Mouse (Mus musculus) forebrain, embryonic 12.5 days (tissue): ENCODE results near the gene Akp3. TPM values are rescaled to one million over a fixed set of nuclear protein-coding genes. Genes with fewer than 3 reads are reported as not detected.

ENCODE experiments used
- ATAC-seq: fragments of 200-750 bp; cut with Nextera tagmentation; 2 replicates; pipeline ENCODE4 v1.8.0; 2017; ENCODE audit warnings: moderate TSS enrichment; ENCODE audit not compliant: low FRiP score
- H3K27ac ChIP-seq: fragments of 300-500 bp; sonication (generic); 2 replicates; pipeline ENCODE4 v1.5.1; 2016; ENCODE audit warnings: mild to moderate bottlenecking
- H3K27me3 ChIP-seq: fragments of 300-500 bp; sonication (generic); 2 replicates; pipeline ENCODE4 v1.6.1; 2016; ENCODE audit warnings: mild to moderate bottlenecking
- H3K36me3 ChIP-seq: fragments of 300-500 bp; sonication (generic); replicated peaks from 2 replicates; pipeline ENCODE4 v1.6.1; 2016; ENCODE audit warnings: mild to moderate bottlenecking
- H3K4me1 ChIP-seq: fragments of 300-500 bp; sonication (generic); 2 replicates; pipeline ENCODE4 v1.6.1; 2016
- H3K4me2 ChIP-seq: fragments of 300-500 bp; sonication (generic); 2 replicates; pipeline ENCODE4 v1.6.1; 2016; ENCODE audit warnings: mild to moderate bottlenecking, moderate library complexity
- H3K4me3 ChIP-seq: fragments of 300-500 bp; sonication (generic); replicated peaks from 2 replicates; pipeline ENCODE4 v1.5.1; 2016; ENCODE audit warnings: mild to moderate bottlenecking
- H3K9ac ChIP-seq: fragments of 300-500 bp; sonication (generic); 2 replicates; pipeline ENCODE4 v1.6.1; 2016; ENCODE audit warnings: mild to moderate bottlenecking
- H3K9me3 ChIP-seq: fragments of 300-500 bp; sonication (generic); 2 replicates; pipeline ENCODE4 v1.6.1; 2016
- WGBS: fragments of 180-500 bp; shearing (Covaris S2); methylation state at CpG from one replicate; pipeline ENCODE4 v1.1.7; 2016; 5-methylcytosine and 5-hydroxymethylcytosine counted together
- polyA plus RNA-seq: library from polyadenylated mRNA; unstranded; fragments of >200 nt; fragmentation: Nextera tagmentation; extraction: Ambion mirVana; gene quantifications from 2 replicates; pipeline ENCODE4 v1.2.1, GENCODE M21; 2016

Akp3 gene
- polyA plus RNA-seq, 1 experiment from 2014 or later, result not detected

DNA sequence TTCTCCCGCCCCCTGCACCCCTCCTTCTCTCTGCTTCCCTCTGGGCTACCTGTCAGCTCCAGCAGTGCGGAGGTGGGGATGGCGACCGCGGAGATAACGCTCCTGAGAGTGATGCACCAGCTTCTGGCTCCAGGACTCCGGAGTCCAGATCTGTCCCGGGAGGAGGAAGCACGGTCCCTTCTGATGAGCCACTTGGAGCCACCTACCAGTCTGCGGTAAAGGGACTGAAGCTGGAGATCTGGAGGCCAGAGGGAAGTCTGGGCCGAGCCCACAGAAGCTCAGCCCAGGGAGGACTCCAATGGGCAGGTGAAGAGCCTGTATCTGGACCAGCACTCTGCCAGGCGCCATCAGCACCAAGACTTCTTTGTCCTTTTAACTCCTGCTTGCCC lies 31.4 kb downstream of the Akp3 start, which contains the start of gene Ecel1:
Gene Ecel1, minus strand, starts transcription at position 323 of the 389 bp plus-strand sequence.
- ATAC-seq, result no peak; the same call in 1 of the 2 replicates
- Histone ChIP-seq H3K4me3 (peak within 1 kb of the TSS; percentile 48), H3K36me3 (no peaks in the 10 kb centered on the region), H3K9ac (peak within 1 kb of the TSS; percentile 49), H3K27ac (peak within 1 kb of the TSS; percentile 46), H3K4me2 (peak within 1 kb of the TSS; percentile 73), H3K27me3 (peaks cover 88% of the 10 kb centered on the region), H3K9me3 (no peaks in the 10 kb centered on the region), H3K4me1 (peaks cover 26% of the 10 kb centered on the region)
- 3% methylated on average over 12 of the region's 12 CpGs for WGBS

DNA sequence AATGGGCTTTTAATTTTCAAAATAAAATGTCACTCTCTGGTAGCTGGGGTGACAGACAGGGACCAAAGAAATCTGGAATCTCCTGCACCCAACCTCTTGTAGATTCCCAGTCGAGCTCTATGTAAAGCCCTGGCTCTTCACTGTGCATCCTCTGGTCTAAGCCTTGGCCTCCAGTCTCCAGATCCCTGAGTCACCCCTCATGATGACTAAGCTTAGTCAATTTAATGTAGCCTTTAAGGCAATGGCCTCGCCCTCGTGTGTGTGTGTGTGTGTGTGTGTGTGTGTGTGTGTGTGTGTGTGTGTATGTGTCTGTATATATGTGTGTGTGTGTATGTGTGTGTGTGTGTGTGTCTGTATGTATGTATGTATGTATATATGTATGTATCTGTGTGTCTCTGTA lies 34.6 kb downstream of the Akp3 start:
- Histone ChIP-seq H3K27me3 (peaks cover 64% of the 10 kb centered on the region), H3K9me3 (no peaks in the 10 kb centered on the region), H3K27ac (no peak overlapping the region), H3K4me3 (no peak overlapping the region), H3K4me1 (peaks cover 28% of the 10 kb centered on the region), H3K4me2 (no peak overlapping the region), H3K9ac (no peak overlapping the region), H3K36me3 (no peaks in the 10 kb centered on the region)
- WGBS, result 78% methylated on average over 3 of the region's 3 CpGs
- ATAC-seq, result no peak

DNA sequence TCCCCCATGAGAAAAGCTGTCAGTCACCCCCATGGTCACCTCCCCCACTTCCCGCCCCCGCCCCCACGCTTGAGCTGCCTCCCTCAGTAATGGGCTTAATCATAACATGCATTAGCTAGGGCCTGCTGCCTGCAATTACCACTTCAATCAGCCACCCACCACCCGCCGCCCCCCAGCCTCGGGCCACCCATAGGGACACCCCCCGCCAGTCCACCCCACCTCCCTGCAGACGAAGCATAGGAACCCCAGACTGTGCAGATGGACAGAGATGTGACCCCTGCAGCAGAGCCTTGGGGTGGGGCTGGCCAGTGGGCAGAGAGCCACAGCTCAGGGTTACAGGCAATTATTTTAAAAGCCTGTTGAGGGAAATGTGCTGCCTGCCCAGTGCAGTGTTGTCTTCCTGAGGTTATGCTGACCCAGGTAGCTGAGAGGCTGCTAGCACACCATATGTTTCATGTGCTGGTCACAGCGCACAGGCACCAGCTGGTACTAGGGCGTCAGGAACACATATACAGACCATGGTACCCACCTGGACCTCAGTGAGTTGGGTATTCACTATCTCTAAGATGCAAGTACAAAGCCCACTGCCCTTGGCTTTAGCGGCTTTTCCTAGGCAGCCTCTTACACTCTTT lies 39.5 kb downstream of the Akp3 start:
- 38% methylated on average over 11 of the region's 11 CpGs for WGBS
- Histone ChIP-seq H3K27ac (peak overlapping the region; percentile 44), H3K4me2 (no peak overlapping the region)

DNA sequence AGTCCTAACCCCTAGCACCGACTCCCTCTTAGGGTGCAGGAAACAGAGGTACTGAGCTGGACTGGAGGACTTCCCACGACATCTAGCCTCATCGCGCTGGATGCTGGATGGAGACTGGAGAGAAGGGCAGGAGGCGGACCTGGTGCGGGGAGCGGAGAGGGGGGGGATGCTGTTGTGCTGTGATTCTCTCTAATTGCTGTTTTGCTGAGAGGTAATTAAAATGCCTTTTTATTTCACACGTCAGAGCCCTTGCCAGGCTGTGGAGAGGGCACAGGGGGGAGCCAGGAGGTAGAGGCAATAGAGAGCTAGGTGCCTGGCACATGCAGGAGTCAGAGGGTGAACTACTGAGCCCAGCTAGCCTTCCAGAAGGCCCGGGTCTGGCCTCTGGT lies 40.0 kb downstream of the Akp3 start:
- Histone ChIP-seq H3K27ac (peak overlapping the region; percentile 44), H3K4me2 (no peak overlapping the region)

More for the DNA sequence above, 39.5 kb downstream of the Akp3 start:
- H3K27me3 ChIP-seq, result peaks cover 41% of the 10 kb centered on the region; the same call in 1 of the 2 replicates
- H3K9ac ChIP-seq, result no peak overlapping the region
- no peaks in the 10 kb centered on the region for H3K36me3 ChIP-seq
- H3K4me3 ChIP-seq, result no peak overlapping the region
- no peaks in the 10 kb centered on the region for H3K9me3 ChIP-seq
- peaks cover 21% of the 10 kb centered on the region for H3K4me1 ChIP-seq
- ATAC-seq, result peak; percentile 62; the same call in 1 of the 2 replicates

DNA sequence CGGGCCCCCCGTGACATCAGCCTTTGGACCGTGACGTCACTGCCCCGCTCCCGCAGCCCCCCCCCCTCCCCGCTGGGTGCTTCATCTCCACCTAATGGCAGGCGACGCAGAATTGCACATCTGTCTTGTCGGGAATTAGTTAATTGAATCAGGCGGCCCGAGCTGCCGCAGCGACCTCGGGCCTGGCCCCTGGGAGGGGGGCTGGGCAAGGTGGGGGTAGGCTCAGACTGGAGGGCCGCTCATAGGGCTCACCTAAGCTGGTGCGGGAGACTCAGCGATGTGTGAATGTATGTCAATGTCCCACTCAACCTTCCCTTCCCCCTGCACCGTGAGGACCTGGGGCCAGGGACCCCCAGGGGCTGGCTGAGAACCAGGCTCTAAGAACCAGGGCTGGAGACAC lies 45.7 kb downstream of the Akp3 start:
- no peak overlapping the region for H3K4me3 ChIP-seq
- 7% methylated on average over 19 of the region's 19 CpGs for WGBS
- no peaks in the 10 kb centered on the region for H3K36me3 ChIP-seq
- H3K4me2 ChIP-seq, result peak overlapping the region; percentile 32
- H3K27me3 ChIP-seq, result peaks cover 68% of the 10 kb centered on the region
- peak; percentile 33; the same call in 1 of the 2 replicates for ATAC-seq
- peaks cover 34% of the 10 kb centered on the region for H3K4me1 ChIP-seq
- peak overlapping the region; percentile 21; the same call in 1 of the 2 replicates for H3K9ac ChIP-seq
- no peak overlapping the region for H3K27ac ChIP-seq
- H3K9me3 ChIP-seq, result no peaks in the 10 kb centered on the region

More for the DNA sequence above, 40.0 kb downstream of the Akp3 start:
- Histone ChIP-seq H3K36me3 (no peaks in the 10 kb centered on the region), H3K9ac (no peak overlapping the region), H3K4me3 (no peak overlapping the region), H3K27me3 (peaks cover 42% of the 10 kb centered on the region), H3K9me3 (no peaks in the 10 kb centered on the region), H3K4me1 (peaks cover 26% of the 10 kb centered on the region)
- peak; percentile 48; the same call in 1 of the 2 replicates for ATAC-seq
- 43% methylated on average over 9 of the region's 9 CpGs for WGBS

DNA sequence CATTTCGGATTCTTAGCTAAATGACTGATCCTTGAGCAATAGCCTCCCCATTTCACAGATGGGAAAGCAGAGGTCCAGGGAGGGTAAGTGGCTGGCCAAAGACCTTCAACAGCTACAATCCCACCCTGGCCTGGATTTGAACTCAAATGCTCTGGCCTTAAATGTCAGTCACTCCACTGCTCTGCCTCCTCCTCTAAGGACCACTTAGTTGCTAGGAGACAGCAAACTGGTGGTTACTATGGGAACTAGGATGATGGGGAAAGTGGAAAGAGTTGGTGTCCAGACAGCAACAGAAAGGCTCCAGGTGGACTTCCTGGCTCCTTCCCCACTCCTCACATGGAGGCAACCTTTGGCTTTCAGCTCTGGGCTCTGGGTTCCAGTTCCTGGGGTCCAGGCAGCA lies 46.5 kb downstream of the Akp3 start:
- Histone ChIP-seq H3K4me3 (no peak overlapping the region), H3K9me3 (no peaks in the 10 kb centered on the region), H3K4me1 (peaks cover 43% of the 10 kb centered on the region), H3K36me3 (no peaks in the 10 kb centered on the region), H3K9ac (no peak overlapping the region), H3K27me3 (peaks cover 60% of the 10 kb centered on the region), H3K4me2 (no peak overlapping the region), H3K27ac (no peak overlapping the region)
- ATAC-seq, result no peak
- WGBS, result 77% methylated on average over 1 of the region's 1 CpGs

DNA sequence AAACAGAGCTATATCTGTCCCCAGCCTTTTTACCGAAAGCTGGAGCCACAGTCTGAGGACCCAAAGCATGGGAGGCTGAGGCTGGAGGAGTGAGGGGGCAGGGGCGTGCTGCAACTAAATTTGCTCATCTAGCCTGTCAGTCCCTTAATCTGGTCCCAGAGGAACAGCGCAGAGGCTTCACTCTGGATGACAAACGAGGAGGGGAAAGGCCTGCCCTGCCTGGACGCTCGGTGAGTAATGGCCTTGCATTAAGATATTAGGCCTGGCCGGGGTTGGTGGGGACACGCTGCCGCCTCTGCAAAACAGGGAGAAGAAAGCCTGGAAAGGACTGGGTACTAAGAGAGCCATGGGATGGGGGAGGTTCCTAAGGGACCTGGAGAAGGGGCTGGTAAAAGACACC lies 47.5 kb downstream of the Akp3 start:
- H3K27ac ChIP-seq, result 0 out of 2 replicates have a peak overlapping the region, but pooled peaks have one; percentile 36
- WGBS, result 60% methylated on average over 9 of the region's 9 CpGs
- no peak for ATAC-seq
- H3K4me2 ChIP-seq, result no peak overlapping the region
- no peak overlapping the region for H3K4me3 ChIP-seq
- no peaks in the 10 kb centered on the region for H3K36me3 ChIP-seq
- peaks cover 44% of the 10 kb centered on the region for H3K4me1 ChIP-seq
- H3K9me3 ChIP-seq, result no peaks in the 10 kb centered on the region
- peaks cover 58% of the 10 kb centered on the region for H3K27me3 ChIP-seq
- H3K9ac ChIP-seq, result no peak overlapping the region

DNA sequence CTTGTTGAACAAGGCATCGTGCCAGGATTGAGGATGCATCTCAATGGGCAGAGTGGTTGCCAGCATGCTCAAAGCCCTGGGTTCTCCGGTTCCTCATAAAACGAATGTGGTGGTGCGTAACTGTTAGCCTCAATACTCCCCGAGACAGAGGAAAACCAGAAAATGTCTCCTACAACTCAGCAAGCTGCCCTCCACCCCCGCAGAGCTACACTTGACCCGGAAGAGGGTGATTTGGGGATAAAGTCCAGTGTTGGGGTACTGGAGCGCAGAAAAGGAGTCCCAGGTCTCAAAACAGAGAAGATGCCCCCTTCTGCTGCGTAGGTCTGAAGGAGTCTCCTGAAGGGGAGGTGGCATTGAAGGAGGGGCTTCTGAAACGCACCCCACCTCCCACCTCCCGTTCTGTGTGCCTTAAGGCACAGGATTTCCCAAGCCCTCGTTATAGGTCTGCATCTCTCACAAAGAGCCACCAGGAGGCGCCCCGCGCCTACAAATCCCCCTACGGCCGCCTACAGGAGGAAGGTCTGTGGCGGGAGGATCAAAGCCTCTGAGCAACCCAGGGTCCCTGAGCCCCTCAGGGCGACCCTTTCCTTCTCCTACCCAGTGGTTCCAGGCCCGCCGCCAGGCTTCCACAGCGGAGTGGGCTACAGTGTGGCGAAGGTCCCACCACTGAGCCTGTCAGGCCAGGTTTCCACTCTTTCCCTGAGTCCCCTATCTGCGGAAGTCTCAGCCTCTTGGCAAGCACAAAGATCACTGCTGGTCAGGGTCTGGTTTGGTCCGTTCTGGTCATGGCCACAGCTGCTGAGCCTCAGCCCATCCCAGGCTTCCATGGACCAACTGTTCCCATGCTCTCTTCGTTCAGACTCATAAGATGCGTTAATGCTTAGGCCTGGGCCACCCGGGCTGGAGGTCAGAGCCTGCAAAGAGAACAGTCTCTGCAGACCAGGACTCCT lies 49.5 kb downstream of the Akp3 start:
- peaks cover 47% of the 10 kb centered on the region for H3K27me3 ChIP-seq
- no peak overlapping the region for H3K9ac ChIP-seq
- WGBS, result 25% methylated on average over 28 of the region's 28 CpGs
- H3K9me3 ChIP-seq, result no peaks in the 10 kb centered on the region
- H3K27ac ChIP-seq, result no peak overlapping the region
- no peak overlapping the region for H3K4me3 ChIP-seq
- H3K4me2 ChIP-seq, result no peak overlapping the region
- peaks cover 42% of the 10 kb centered on the region for H3K4me1 ChIP-seq
- peak; percentile 14; the same call in 1 of the 2 replicates for ATAC-seq
- H3K36me3 ChIP-seq, result no peaks in the 10 kb centered on the region

DNA sequence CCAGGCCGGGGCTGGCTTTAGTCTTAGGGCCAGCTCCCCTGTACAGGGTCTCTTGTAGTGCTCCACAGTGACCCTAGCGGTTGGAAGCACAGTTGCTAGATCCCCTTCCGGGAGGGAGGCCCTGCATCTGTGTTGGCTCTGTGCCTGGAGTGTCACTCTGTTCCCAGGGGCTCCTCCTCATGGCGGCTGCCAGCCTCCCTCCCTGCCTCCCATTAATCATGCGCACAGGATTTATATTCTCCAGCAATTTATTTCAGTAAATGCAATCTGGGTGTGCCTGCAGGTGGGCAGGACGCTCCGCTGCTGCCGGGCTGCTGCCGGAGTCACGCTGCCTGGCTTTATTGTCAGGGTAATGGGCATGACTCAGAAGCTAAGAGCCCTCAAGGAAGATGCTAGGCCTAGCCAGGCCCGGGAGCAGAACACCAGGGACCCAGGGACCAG lies 51.1 kb downstream of the Akp3 start:
- H3K4me2 ChIP-seq, result peak overlapping the region; percentile 26; the same call in 1 of the 2 replicates
- ATAC-seq, result peak; percentile 84
- peaks cover 38% of the 10 kb centered on the region for H3K27me3 ChIP-seq
- no peak overlapping the region for H3K9ac ChIP-seq
- no peak overlapping the region for H3K4me3 ChIP-seq
- WGBS, result 8% methylated on average over 11 of the region's 11 CpGs
- H3K4me1 ChIP-seq, result peaks cover 26% of the 10 kb centered on the region
- H3K27ac ChIP-seq, result peak overlapping the region; percentile 56; the same call in 1 of the 2 replicates
- no peaks in the 10 kb centered on the region for H3K9me3 ChIP-seq
- no peaks in the 10 kb centered on the region for H3K36me3 ChIP-seq

Other genes starting within 250 kb of the Akp3 start
- not detected in 2 replicates for gene Alppl2, start 35.0 kb upstream of the Akp3 start, polyA plus RNA-seq
- gene Alpi, start 23.4 kb upstream of the Akp3 start, polyA plus RNA-seq, result not detected in 2 replicates
- 18.3 and 23.2 TPM in 2 replicates for gene Ecel1, start 31.5 kb downstream of the Akp3 start, polyA plus RNA-seq
- gene Prss56, start 58.3 kb downstream of the Akp3 start, polyA plus RNA-seq, result not detected in 2 replicates
- 0.10 TPM in 1 of 2 replicates, not detected in the other for gene Chrnd, start 65.6 kb downstream of the Akp3 start, polyA plus RNA-seq
- gene Chrng, start 79.7 kb downstream of the Akp3 start, polyA plus RNA-seq, result not detected in 2 replicates
- 134 and 137 TPM in 2 replicates for gene Eif4e2, start 88.9 kb downstream of the Akp3 start, polyA plus RNA-seq
- 1.5 and 1.6 TPM in 2 replicates for gene Efhd1, start 139.4 kb downstream of the Akp3 start, polyA plus RNA-seq
- gene Gigyf2, start 202.0 kb downstream of the Akp3 start, polyA plus RNA-seq, result 59.2 and 61.8 TPM in 2 replicates